Mouse (Mus musculus) intestine, embryonic 15.5 days (tissue): Measurements from ENCODE around the gene Saxo2. TPM values are rescaled to one million over a fixed set of nuclear protein-coding genes. Genes with fewer than 3 reads are reported as not detected.

Source experiments
- ATAC-seq: fragments of 200-750 bp; cut with Nextera tagmentation; 2 replicates; pipeline ENCODE4 v1.8.0; 2017; ENCODE audit warnings: moderate TSS enrichment, moderate library complexity
- H3K27ac ChIP-seq: fragments of 300-500 bp; sonication (generic); 2 replicates; pipeline ENCODE4 v1.5.1; 2015; ENCODE audit warnings: mild to moderate bottlenecking, inconsistent platforms
- H3K27me3 ChIP-seq: fragments of 300-500 bp; sonication (generic); replicated peaks from 2 replicates; pipeline ENCODE4 v1.6.1; 2015; ENCODE audit warnings: inconsistent platforms
- H3K36me3 ChIP-seq: fragments of 300-500 bp; sonication (generic); 2 replicates; pipeline ENCODE4 v1.6.1; 2015; ENCODE audit warnings: inconsistent platforms
- H3K4me1 ChIP-seq: fragments of 300-500 bp; sonication (generic); replicated peaks from 2 replicates; pipeline ENCODE4 v1.6.1; 2015; ENCODE audit warnings: inconsistent platforms
- H3K4me2 ChIP-seq: fragments of 300-500 bp; sonication (generic); replicated peaks from 2 replicates; pipeline ENCODE4 v1.6.1; 2015; ENCODE audit warnings: mild to moderate bottlenecking, inconsistent platforms
- H3K4me3 ChIP-seq: fragments of 300-500 bp; sonication (generic); replicated peaks from 2 replicates; pipeline ENCODE4 v1.5.1; 2015; ENCODE audit warnings: inconsistent platforms
- H3K9ac ChIP-seq: fragments of 300-500 bp; sonication (generic); 2 replicates; pipeline ENCODE4 v1.6.1; 2015; ENCODE audit warnings: inconsistent platforms
- H3K9me3 ChIP-seq: fragments of 300-500 bp; sonication (generic); 2 replicates; pipeline ENCODE4 v1.6.1; 2016; ENCODE audit warnings: inconsistent platforms
- WGBS: fragments of 180-500 bp; shearing (Covaris S2); methylation state at CpG from one replicate; pipeline ENCODE4 v1.1.7; 2015; 5-methylcytosine and 5-hydroxymethylcytosine counted together
- polyA plus RNA-seq: library from polyadenylated mRNA; unstranded; fragments of >200 nt; fragmentation: Nextera tagmentation; extraction: Ambion mirVana; gene quantifications from 2 replicates; pipeline ENCODE4 v1.2.1, GENCODE M21; 2015

Saxo2 gene
- polyA plus RNA-seq, 1 experiment from 2014 or later = 3.2 TPM

DNA sequence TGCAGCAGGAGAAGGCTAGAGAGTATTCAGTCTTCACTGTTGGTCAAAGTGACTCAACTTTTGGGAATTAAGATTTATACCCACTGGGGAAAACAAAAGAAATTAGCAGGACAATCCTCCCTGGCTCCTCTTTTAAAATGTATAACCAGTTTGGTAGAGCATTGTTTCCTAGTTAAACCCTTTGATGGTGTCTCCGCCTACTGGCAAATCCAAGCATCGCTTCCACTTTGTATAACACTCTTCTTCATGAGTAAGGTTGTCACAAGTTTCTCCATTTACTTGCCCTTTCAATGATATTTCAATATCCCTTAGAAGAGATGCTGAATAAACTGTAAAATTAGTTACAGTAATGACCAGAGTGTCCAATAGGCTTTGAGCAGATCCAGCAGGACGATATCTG lies 38.7 kb downstream of the Saxo2 start:
- no peak for ATAC-seq

DNA sequence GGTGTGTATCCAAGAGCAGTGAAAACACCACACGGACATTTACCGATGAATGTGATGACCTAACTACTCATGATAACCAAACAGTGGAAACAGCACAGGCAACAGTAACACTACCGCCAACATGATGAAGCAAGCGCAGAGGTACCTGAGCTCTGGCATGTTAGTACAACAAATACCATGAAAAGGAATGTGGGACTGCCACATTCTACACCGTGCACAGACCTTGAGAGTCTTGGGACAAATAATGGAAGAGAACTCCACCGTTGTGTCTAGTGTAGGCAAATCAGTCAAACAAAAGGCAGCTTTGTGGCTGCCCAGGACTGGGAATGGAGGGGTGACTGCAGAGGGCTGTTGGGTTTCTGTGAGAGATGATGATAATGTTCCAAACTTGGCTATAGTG lies 42.9 kb downstream of the Saxo2 start:
- Histone ChIP-seq H3K4me3 (no peak overlapping the region), H3K4me1 (no peaks in the 10 kb centered on the region), H3K4me2 (no peak overlapping the region), H3K36me3 (no peaks in the 10 kb centered on the region), H3K9ac (no peak overlapping the region), H3K27me3 (no peaks in the 10 kb centered on the region), H3K27ac (no peak overlapping the region), H3K9me3 (no peaks in the 10 kb centered on the region)
- no peak for ATAC-seq
- WGBS = 84% methylated on average over 6 of the region's 6 CpGs

More for the DNA sequence above, 38.7 kb downstream of the Saxo2 start:
- Histone ChIP-seq H3K36me3 (no peaks in the 10 kb centered on the region), H3K4me3 (no peak overlapping the region), H3K9ac (no peak overlapping the region), H3K27ac (no peak overlapping the region), H3K4me2 (no peak overlapping the region), H3K27me3 (no peaks in the 10 kb centered on the region), H3K4me1 (no peaks in the 10 kb centered on the region), H3K9me3 (no peaks in the 10 kb centered on the region)
- WGBS = 66% methylated on average over 3 of the region's 3 CpGs

- WGBS = 76% methylated on average over 4 of the region's 4 CpGs
- Histone ChIP-seq H3K4me2 (no peak overlapping the region), H3K4me3 (no peak overlapping the region), H3K9me3 (no peaks in the 10 kb centered on the region), H3K36me3 (no peaks in the 10 kb centered on the region), H3K27ac (no peak overlapping the region), H3K9ac (no peak overlapping the region), H3K4me1 (no peaks in the 10 kb centered on the region), H3K27me3 (no peaks in the 10 kb centered on the region)
- no peak for ATAC-seq
Measured at GRCm38 (mm10) chr7:82602008-82602407, 46.3 kb downstream of the Saxo2 start.

DNA sequence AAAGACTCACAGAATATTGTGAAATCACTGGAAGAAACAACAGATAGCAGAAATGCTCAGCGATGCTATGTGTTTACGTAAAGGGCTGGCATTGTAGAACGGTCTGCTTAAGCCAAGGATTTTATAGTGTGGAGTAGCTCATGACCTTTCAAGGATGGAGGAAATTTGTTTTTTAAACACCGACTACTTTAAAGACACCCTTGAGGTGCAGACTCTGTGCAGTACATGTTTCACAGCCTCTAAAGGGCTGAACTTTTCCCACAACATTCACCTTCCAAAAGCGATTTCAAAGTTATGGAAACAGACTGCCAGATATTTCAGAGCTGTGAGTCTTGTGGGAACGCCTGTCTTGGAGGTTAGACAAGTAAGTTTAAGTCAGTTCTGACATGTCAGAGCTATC lies 57.4 kb downstream of the Saxo2 start:
- H3K36me3 ChIP-seq = no peaks in the 10 kb centered on the region
- no peak overlapping the region for H3K27ac ChIP-seq
- H3K4me2 ChIP-seq = no peak overlapping the region
- WGBS = 60% methylated on average over 6 of the region's 6 CpGs
- H3K9ac ChIP-seq = no peak overlapping the region
- no peaks in the 10 kb centered on the region for H3K27me3 ChIP-seq
- H3K9me3 ChIP-seq = no peaks in the 10 kb centered on the region
- ATAC-seq = no peak
- H3K4me1 ChIP-seq = no peaks in the 10 kb centered on the region
- no peak overlapping the region for H3K4me3 ChIP-seq

Other genes starting within 250 kb of the Saxo2 start
- gene Efl1, start 86 bp upstream of the Saxo2 start, polyA plus RNA-seq = 24.7 and 28.1 TPM in 2 replicates
- gene Mex3b, start 218.8 kb upstream of the Saxo2 start, polyA plus RNA-seq = 7.8 and 9.0 TPM in 2 replicates